Mouse (Mus musculus) midbrain, postnatal 0 days (tissue): ENCODE data around the gene Gm42688. TPM values are rescaled to one million over a fixed set of nuclear protein-coding genes. Genes with fewer than 3 reads are reported as not detected.

Experiments
- ATAC-seq: fragments of 200-750 bp; cut with Nextera tagmentation; 2 replicates; pipeline ENCODE4 v1.8.0; 2017; ENCODE audit warnings: moderate number of reproducible peaks, mild to moderate bottlenecking, moderate TSS enrichment, moderate library complexity; ENCODE audit not compliant: low FRiP score
- DNase-seq: peaks from one replicate; pipeline ENCODE4 v3.0.0-alpha.2; 2015; ENCODE audit warnings: low spot score
- H3K27ac ChIP-seq: fragments of 300-500 bp; sonication (generic); 2 replicates; pipeline ENCODE4 v1.5.1; 2014; ENCODE audit warnings: low read depth, mild to moderate bottlenecking, low read length, mixed read lengths
- H3K27me3 ChIP-seq: fragments of 300-500 bp; sonication (generic); 2 replicates; pipeline ENCODE4 v1.6.1; 2014; ENCODE audit warnings: low read length, control low read depth, mixed read lengths; ENCODE audit not compliant: insufficient read depth
- H3K36me3 ChIP-seq: fragments of 300-500 bp; sonication (generic); 2 replicates; pipeline ENCODE4 v1.6.1; 2014; ENCODE audit warnings: low read length, control low read depth, mixed read lengths; ENCODE audit not compliant: insufficient read depth
- H3K4me1 ChIP-seq: fragments of 300-500 bp; sonication (generic); 2 replicates; pipeline ENCODE4 v1.6.1; 2014; ENCODE audit warnings: mild to moderate bottlenecking, control low read depth, antibody characterized with exemption, low read length, mixed read lengths; ENCODE audit not compliant: insufficient read depth
- H3K4me2 ChIP-seq: fragments of 300-500 bp; sonication (generic); 2 replicates; pipeline ENCODE4 v1.6.1; 2014; ENCODE audit warnings: low read depth, mild to moderate bottlenecking, low read length, mixed read lengths; ENCODE audit not compliant: poor library complexity, severe bottlenecking
- H3K4me3 ChIP-seq: fragments of 300-500 bp; sonication (generic); 2 replicates; pipeline ENCODE4 v1.5.1; 2014; ENCODE audit warnings: low read depth, mild to moderate bottlenecking, low read length, moderate library complexity
- H3K9ac ChIP-seq: fragments of 300-500 bp; sonication (generic); replicated peaks from 2 replicates; pipeline ENCODE4 v1.6.1; 2014; ENCODE audit warnings: mild to moderate bottlenecking, low read length, moderate library complexity, mixed read lengths; ENCODE audit not compliant: poor library complexity, severe bottlenecking
- H3K9me3 ChIP-seq: fragments of 300-500 bp; sonication (generic); 2 replicates; pipeline ENCODE4 v1.6.1; 2016; ENCODE audit warnings: low read length, control low read depth
- CTCF ChIP-seq: IDR thresholded peaks from 2 replicates; pipeline ENCODE4 v1.5.1; 2016; ENCODE audit warnings: antibody characterized with exemption, mild to moderate bottlenecking
- WGBS: fragments of 180-500 bp; shearing (Covaris S2); extraction: QIAGEN DNeasy Blood & Tissue Kit; methylation state at CpG from one replicate; pipeline ENCODE4 v1.1.7; 2014; 5-methylcytosine and 5-hydroxymethylcytosine counted together
- polyA plus RNA-seq: library from polyadenylated mRNA; unstranded; fragments of >200 nt; fragmentation: Nextera tagmentation; extraction: Ambion mirVana; gene quantifications from 2 replicates; pipeline ENCODE4 v1.2.1, GENCODE M21; 2015
- total RNA-seq: library from RNA; depleted of rRNA; stranded (reverse); fragments of >200 nt; gene quantifications from 2 replicates; pipeline ENCODE4 v1.2.3, GENCODE M21; 2014

The Gm42688 gene
- total and polyA plus RNA-seq, 2 experiments from 2014 or later: 3.5 to 4.4 TPM

- Histone ChIP-seq H3K4me3 (no peak overlapping the region), H3K4me2 (no peak overlapping the region), H3K9ac (no peak overlapping the region), H3K27me3 (peaks cover 7% of the 10 kb centered on the region), H3K27ac (no peak overlapping the region), H3K36me3 (no peaks in the 10 kb centered on the region), H3K9me3 (no peaks in the 10 kb centered on the region), H3K4me1 (peaks cover 4% of the 10 kb centered on the region; the same call in 1 of the 2 replicates)
- WGBS: 91% methylated on average over 8 of the region's 8 CpGs
- no peak for TF ChIP-seq CTCF
- DNase-seq: no peak
- no peak for ATAC-seq
Observed at GRCm38 (mm10) chr6:83140044-83140443, 38.6 kb downstream of the Gm42688 start.

GRCm38 (mm10) chr6:83141636-83142035, 40.2 kb downstream of the Gm42688 start:
- no peak for TF ChIP-seq CTCF
- H3K36me3 ChIP-seq: no peaks in the 10 kb centered on the region
- peak overlapping the region; percentile 69; the same call in 1 of the 2 replicates for H3K9ac ChIP-seq
- peak overlapping the region; percentile 38; the same call in 1 of the 2 replicates for H3K27ac ChIP-seq
- no peaks in the 10 kb centered on the region for H3K9me3 ChIP-seq
- H3K4me3 ChIP-seq: peak overlapping the region; percentile 41
- WGBS: 15% methylated on average over 4 of the region's 4 CpGs
- DNase-seq (no peak), ATAC-seq (no peak)
- peaks cover 7% of the 10 kb centered on the region for H3K27me3 ChIP-seq
- H3K4me1 ChIP-seq: peaks cover 4% of the 10 kb centered on the region; the same call in 1 of the 2 replicates
- peak overlapping the region; percentile 72 for H3K4me2 ChIP-seq

- H3K4me3 ChIP-seq: peak overlapping the region; percentile 41
- TF ChIP-seq CTCF: no peak
- H3K4me2 ChIP-seq: peak overlapping the region; percentile 72
- peaks cover 4% of the 10 kb centered on the region; the same call in 1 of the 2 replicates for H3K27me3 ChIP-seq
- no peaks in the 10 kb centered on the region for H3K36me3 ChIP-seq
- peak; percentile 36 for ATAC-seq
- WGBS: 4% methylated on average over 41 of the region's 41 CpGs
- H3K27ac ChIP-seq: peak overlapping the region; percentile 38
- no peak for DNase-seq
- H3K9ac ChIP-seq: peak overlapping the region; percentile 69
- no peaks in the 10 kb centered on the region for H3K9me3 ChIP-seq
- peaks cover 4% of the 10 kb centered on the region; the same call in 1 of the 2 replicates for H3K4me1 ChIP-seq
Observed at GRCm38 (mm10) chr6:83142211-83142731, 40.9 kb downstream of the Gm42688 start.

- H3K9ac ChIP-seq: no peak overlapping the region
- no peak for ATAC-seq
- DNase-seq: no peak
- no peaks in the 10 kb centered on the region for H3K36me3 ChIP-seq
- H3K9me3 ChIP-seq: no peaks in the 10 kb centered on the region
- H3K4me2 ChIP-seq: peak overlapping the region; percentile 72
- peaks cover 4% of the 10 kb centered on the region; the same call in 1 of the 2 replicates for H3K4me1 ChIP-seq
- TF ChIP-seq CTCF: no peak
- peak overlapping the region; percentile 41; the same call in 1 of the 2 replicates for H3K4me3 ChIP-seq
- H3K27me3 ChIP-seq: no peaks in the 10 kb centered on the region
- no peak overlapping the region for H3K27ac ChIP-seq
- 55% methylated on average over 11 of the region's 11 CpGs for whole genome bisulfite sequencing
Observed at GRCm38 (mm10) chr6:83142886-83143285, 41.5 kb downstream of the Gm42688 start.

- DNase-seq (no peak), ATAC-seq (no peak)
- Histone ChIP-seq H3K27ac (no peak overlapping the region), H3K27me3 (no peaks in the 10 kb centered on the region), H3K4me1 (peaks cover 4% of the 10 kb centered on the region; the same call in 1 of the 2 replicates), H3K9ac (no peak overlapping the region), H3K9me3 (no peaks in the 10 kb centered on the region), H3K4me2 (no peak overlapping the region), H3K36me3 (0 out of 2 replicates have a peak, but pooled peaks cover 2% of the 10 kb centered on the region), H3K4me3 (no peak overlapping the region)
- TF ChIP-seq CTCF: no peak
- WGBS: 80% methylated on average over 2 of the region's 2 CpGs
Observed at GRCm38 (mm10) chr6:83145209-83145608, 43.8 kb downstream of the Gm42688 start.

GRCm38 (mm10) chr6:83145805-83146204, 44.4 kb downstream of the Gm42688 start:
- Histone ChIP-seq H3K4me2 (no peak overlapping the region), H3K4me3 (no peak overlapping the region), H3K4me1 (peaks cover 4% of the 10 kb centered on the region; the same call in 1 of the 2 replicates), H3K36me3 (0 out of 2 replicates have a peak, but pooled peaks cover 2% of the 10 kb centered on the region), H3K9me3 (no peaks in the 10 kb centered on the region), H3K27me3 (no peaks in the 10 kb centered on the region), H3K9ac (no peak overlapping the region), H3K27ac (no peak overlapping the region)
- no peak for TF ChIP-seq CTCF
- ATAC-seq: no peak
- WGBS: 81% methylated on average over 9 of the region's 9 CpGs
- no peak for DNase-seq
